Mouse (Mus musculus): ENCODE measurements around the gene Ankrd31. TPM values are rescaled to one million over a fixed set of nuclear protein-coding genes. Genes with fewer than 3 reads are reported as not detected.
"Not testable (repeated sequence)": the region's sequence is repeated elsewhere in the genome, so short reads cannot be mapped to it uniquely, and the experiment has no call there.

Gene Ankrd31
- polyA plus RNA-seq, 1 experiment from 2014 or later = not detected

- Histone ChIP-seq H3K9ac (ENCODE audit: low read length) (no peak overlapping the region), H3K27ac (ENCODE audit: low read length) (no peak overlapping the region)
Measured at GRCm38 (mm10) chr13:96925991-96926725, 178.1 kb downstream of the Ankrd31 start.

GRCm38 (mm10) chr13:96927781-96928180, 179.7 kb downstream of the Ankrd31 start:
- Histone ChIP-seq H3K9me3 (replicated peaks; ENCODE audit: control insufficient read depth, low read length) (no peaks in the 10 kb centered on the region), H3K27me3 (ENCODE audit: control insufficient read depth, insufficient read depth, low read length) (peaks cover 10% of the 10 kb centered on the region), H3K27ac (ENCODE audit: low read length) (no peak overlapping the region), H3K4me2 (ENCODE audit: low read depth, low read length) (no peak overlapping the region), H3K36me3 (ENCODE audit: control insufficient read depth, insufficient read depth, low read length) (no peaks in the 10 kb centered on the region), H3K4me1 (ENCODE audit: control insufficient read depth, insufficient read depth, low read length) (no peaks in the 10 kb centered on the region; the same call in 1 of the 2 replicates), H3K9ac (ENCODE audit: low read length) (no peak overlapping the region), H3K4me3 (replicated peaks; ENCODE audit: low read length) (no peak overlapping the region)
- 100% methylated on average over 1 of the region's 1 CpGs for WGBS
- no peak for ATAC-seq (ENCODE audit: insufficient read depth, low FRiP score)

More at GRCm38 (mm10) chr13:96925991-96926725, 178.1 kb downstream of the Ankrd31 start:
- Histone ChIP-seq H3K4me2 (ENCODE audit: low read depth, low read length) (peak overlapping the region; percentile 99), H3K27me3 (ENCODE audit: control insufficient read depth, insufficient read depth, low read length) (peaks cover 10% of the 10 kb centered on the region), H3K9me3 (replicated peaks; ENCODE audit: control insufficient read depth, low read length) (no peaks in the 10 kb centered on the region), H3K4me1 (ENCODE audit: control insufficient read depth, insufficient read depth, low read length) (no peaks in the 10 kb centered on the region; the same call in 1 of the 2 replicates), H3K36me3 (ENCODE audit: control insufficient read depth, insufficient read depth, low read length) (no peaks in the 10 kb centered on the region), H3K4me3 (replicated peaks; ENCODE audit: low read length) (peak overlapping the region; percentile 84; the same call in 1 of the 2 replicates)
- 53% methylated on average over 10 of the region's 10 CpGs for WGBS
- ATAC-seq (ENCODE audit: insufficient read depth, low FRiP score) = no peak

- no peak for ATAC-seq (ENCODE audit: insufficient read depth, low FRiP score)
- H3K4me1 ChIP-seq (ENCODE audit: control insufficient read depth, insufficient read depth, low read length) = no peaks in the 10 kb centered on the region; the same call in 1 of the 2 replicates
- H3K27me3 ChIP-seq (ENCODE audit: control insufficient read depth, insufficient read depth, low read length) = peaks cover 10% of the 10 kb centered on the region
- 68% methylated on average over 8 of the region's 8 CpGs for WGBS
- H3K36me3 ChIP-seq (ENCODE audit: control insufficient read depth, insufficient read depth, low read length) = no peaks in the 10 kb centered on the region
- H3K4me2 ChIP-seq (ENCODE audit: low read depth, low read length) = no peak overlapping the region
- no peaks in the 10 kb centered on the region for H3K9me3 ChIP-seq (replicated peaks; ENCODE audit: control insufficient read depth, low read length)
- H3K4me3 ChIP-seq (replicated peaks; ENCODE audit: low read length) = no peak overlapping the region
- H3K27ac ChIP-seq (ENCODE audit: low read length) = no peak overlapping the region
- no peak overlapping the region for H3K9ac ChIP-seq (ENCODE audit: low read length)
Measured at GRCm38 (mm10) chr13:96928432-96929039, 180.5 kb downstream of the Ankrd31 start.

GRCm38 (mm10) chr13:96932745-96933144, 184.7 kb downstream of the Ankrd31 start:
- no peak overlapping the region for H3K4me3 ChIP-seq (replicated peaks; ENCODE audit: low read length)
- no peaks in the 10 kb centered on the region for H3K36me3 ChIP-seq (ENCODE audit: control insufficient read depth, insufficient read depth, low read length)
- no peaks in the 10 kb centered on the region for H3K9me3 ChIP-seq (replicated peaks; ENCODE audit: control insufficient read depth, low read length)
- no peak overlapping the region for H3K4me2 ChIP-seq (ENCODE audit: low read depth, low read length)
- no peak overlapping the region for H3K27ac ChIP-seq (ENCODE audit: low read length)
- H3K27me3 ChIP-seq (ENCODE audit: control insufficient read depth, insufficient read depth, low read length) = no peaks in the 10 kb centered on the region
- H3K4me1 ChIP-seq (ENCODE audit: control insufficient read depth, insufficient read depth, low read length) = no peaks in the 10 kb centered on the region
- no peak overlapping the region for H3K9ac ChIP-seq (ENCODE audit: low read length)
- WGBS = 71% methylated on average over 5 of the region's 5 CpGs
- ATAC-seq (ENCODE audit: insufficient read depth, low FRiP score) = no peak

GRCm38 (mm10) chr13:96933367-96933766, 185.3 kb downstream of the Ankrd31 start:
- Histone ChIP-seq H3K9me3 (replicated peaks; ENCODE audit: control insufficient read depth, low read length) (no peaks in the 10 kb centered on the region), H3K4me1 (ENCODE audit: control insufficient read depth, insufficient read depth, low read length) (no peaks in the 10 kb centered on the region), H3K36me3 (ENCODE audit: control insufficient read depth, insufficient read depth, low read length) (no peaks in the 10 kb centered on the region), H3K9ac (ENCODE audit: low read length) (no peak overlapping the region), H3K27me3 (ENCODE audit: control insufficient read depth, insufficient read depth, low read length) (no peaks in the 10 kb centered on the region), H3K27ac (ENCODE audit: low read length) (no peak overlapping the region), H3K4me3 (replicated peaks; ENCODE audit: low read length) (no peak overlapping the region), H3K4me2 (ENCODE audit: low read depth, low read length) (no peak overlapping the region)
- no peak for ATAC-seq (ENCODE audit: insufficient read depth, low FRiP score)
- 42% methylated on average over 8 of the region's 8 CpGs for WGBS

GRCm38 (mm10) chr13:96936173-96936777, 188.2 kb downstream of the Ankrd31 start:
- no peak overlapping the region for H3K27ac ChIP-seq (ENCODE audit: low read length)
- no peaks in the 10 kb centered on the region for H3K9me3 ChIP-seq (replicated peaks; ENCODE audit: control insufficient read depth, low read length)
- no peak overlapping the region for H3K9ac ChIP-seq (ENCODE audit: low read length)
- 54% methylated on average over 6 of the region's 6 CpGs for WGBS
- no peak overlapping the region for H3K4me2 ChIP-seq (ENCODE audit: low read depth, low read length)
- no peak for ATAC-seq (ENCODE audit: insufficient read depth, low FRiP score)
- no peaks in the 10 kb centered on the region for H3K4me1 ChIP-seq (ENCODE audit: control insufficient read depth, insufficient read depth, low read length)
- no peaks in the 10 kb centered on the region for H3K27me3 ChIP-seq (ENCODE audit: control insufficient read depth, insufficient read depth, low read length)
- H3K4me3 ChIP-seq (replicated peaks; ENCODE audit: low read length) = no peak overlapping the region
- H3K36me3 ChIP-seq (ENCODE audit: control insufficient read depth, insufficient read depth, low read length) = no peaks in the 10 kb centered on the region

- Histone ChIP-seq H3K4me2 (ENCODE audit: low read depth, low read length) (no peak overlapping the region), H3K4me1 (ENCODE audit: control insufficient read depth, insufficient read depth, low read length) (no peaks in the 10 kb centered on the region), H3K9me3 (replicated peaks; ENCODE audit: control insufficient read depth, low read length) (no peaks in the 10 kb centered on the region), H3K27ac (ENCODE audit: low read length) (no peak overlapping the region), H3K4me3 (replicated peaks; ENCODE audit: low read length) (no peak overlapping the region), H3K9ac (ENCODE audit: low read length) (no peak overlapping the region), H3K36me3 (ENCODE audit: control insufficient read depth, insufficient read depth, low read length) (no peaks in the 10 kb centered on the region), H3K27me3 (ENCODE audit: control insufficient read depth, insufficient read depth, low read length) (no peaks in the 10 kb centered on the region)
- no peak for ATAC-seq (ENCODE audit: insufficient read depth, low FRiP score)
- 71% methylated on average over 10 of the region's 10 CpGs for WGBS
Measured at GRCm38 (mm10) chr13:96937059-96937558, 189.0 kb downstream of the Ankrd31 start.

GRCm38 (mm10) chr13:96939680-96940079, 191.6 kb downstream of the Ankrd31 start:
- 71% methylated on average over 10 of the region's 10 CpGs for WGBS
- no peaks in the 10 kb centered on the region for H3K4me1 ChIP-seq (ENCODE audit: control insufficient read depth, insufficient read depth, low read length)
- H3K36me3 ChIP-seq (ENCODE audit: control insufficient read depth, insufficient read depth, low read length) = no peaks in the 10 kb centered on the region
- H3K9ac ChIP-seq (ENCODE audit: low read length) = no peak overlapping the region
- H3K9me3 ChIP-seq (replicated peaks; ENCODE audit: control insufficient read depth, low read length) = no peaks in the 10 kb centered on the region
- H3K27me3 ChIP-seq (ENCODE audit: control insufficient read depth, insufficient read depth, low read length) = no peaks in the 10 kb centered on the region
- H3K27ac ChIP-seq (ENCODE audit: low read length) = no peak overlapping the region
- ATAC-seq (ENCODE audit: insufficient read depth, low FRiP score) = no peak
- no peak overlapping the region for H3K4me2 ChIP-seq (ENCODE audit: low read depth, low read length)
- no peak overlapping the region for H3K4me3 ChIP-seq (replicated peaks; ENCODE audit: low read length)

- H3K4me3 ChIP-seq (replicated peaks; ENCODE audit: low read length); H3K4me1 ChIP-seq (ENCODE audit: control insufficient read depth, insufficient read depth, low read length); H3K27ac ChIP-seq (ENCODE audit: low read length); H3K9ac ChIP-seq (ENCODE audit: low read length); H3K4me2 ChIP-seq (ENCODE audit: low read depth, low read length); ATAC-seq (ENCODE audit: insufficient read depth, low FRiP score); H3K27me3 ChIP-seq (ENCODE audit: control insufficient read depth, insufficient read depth, low read length); H3K36me3 ChIP-seq (ENCODE audit: control insufficient read depth, insufficient read depth, low read length); H3K9me3 ChIP-seq (replicated peaks; ENCODE audit: control insufficient read depth, low read length): not testable (repeated sequence)
- WGBS = 85% methylated on average over 11 of the region's 11 CpGs
Measured at GRCm38 (mm10) chr13:96941481-96941880, 193.4 kb downstream of the Ankrd31 start.

All from stomach, embryonic 16.5 days (tissue).